Mouse (Mus musculus): ENCODE data around the gene Axl. TPM values are rescaled to one million over a fixed set of nuclear protein-coding genes. Genes with fewer than 3 reads are reported as not detected.

The Axl gene
- polyA plus RNA-seq, 1 experiment from 2014 or later, result 48.8 TPM

GRCm38 (mm10) chr7:25785752-25786151, 2.8 kb downstream of the Axl start:
- 70% methylated on average over 4 of the region's 4 CpGs for WGBS
- Histone ChIP-seq H3K4me1 (ENCODE audit: control insufficient read depth, insufficient read depth, low read length) (peaks cover 51% of the 10 kb centered on the region), H3K4me3 (ENCODE audit: low read length) (no peak overlapping the region), H3K36me3 (ENCODE audit: control insufficient read depth, insufficient read depth, low read length) (no peaks in the 10 kb centered on the region), H3K27ac (ENCODE audit: low read length) (peak overlapping the region; percentile 14; the same call in 1 of the 2 replicates), H3K4me2 (ENCODE audit: low read depth, low read length) (no peak overlapping the region), H3K27me3 (replicated peaks; ENCODE audit: control insufficient read depth, insufficient read depth, low read length) (no peaks in the 10 kb centered on the region), H3K9ac (ENCODE audit: low read depth, low read length) (peak overlapping the region; percentile 33; the same call in 1 of the 2 replicates), H3K9me3 (ENCODE audit: control insufficient read depth, low read length) (no peaks in the 10 kb centered on the region)
- ATAC-seq, result no peak

- Histone ChIP-seq H3K27me3 (replicated peaks; ENCODE audit: control insufficient read depth, insufficient read depth, low read length) (no peaks in the 10 kb centered on the region), H3K36me3 (ENCODE audit: control insufficient read depth, insufficient read depth, low read length) (no peaks in the 10 kb centered on the region), H3K9me3 (ENCODE audit: control insufficient read depth, low read length) (no peaks in the 10 kb centered on the region), H3K9ac (ENCODE audit: low read depth, low read length) (no peak overlapping the region), H3K4me3 (ENCODE audit: low read length) (no peak overlapping the region), H3K27ac (ENCODE audit: low read length) (no peak overlapping the region), H3K4me1 (ENCODE audit: control insufficient read depth, insufficient read depth, low read length) (peaks cover 45% of the 10 kb centered on the region), H3K4me2 (ENCODE audit: low read depth, low read length) (no peak overlapping the region)
- no peak for ATAC-seq
- WGBS, result 54% methylated on average over 1 of the region's 1 CpGs
Observed at GRCm38 (mm10) chr7:25784808-25785207, 3.7 kb downstream of the Axl start.

- ATAC-seq, result no peak
- H3K27ac ChIP-seq (ENCODE audit: low read length), result no peak overlapping the region
- H3K4me1 ChIP-seq (ENCODE audit: control insufficient read depth, insufficient read depth, low read length), result peaks cover 37% of the 10 kb centered on the region
Observed at GRCm38 (mm10) chr7:25783746-25784145, 4.8 kb downstream of the Axl start.

GRCm38 (mm10) chr7:25782744-25783143, 5.8 kb downstream of the Axl start:
- Histone ChIP-seq H3K36me3 (ENCODE audit: control insufficient read depth, insufficient read depth, low read length) (no peaks in the 10 kb centered on the region; the same call in none of the 2 replicates), H3K27ac (ENCODE audit: low read length) (peak overlapping the region; percentile 57), H3K4me2 (ENCODE audit: low read depth, low read length) (no peak overlapping the region), H3K4me3 (ENCODE audit: low read length) (no peak overlapping the region; the same call in 1 of the 2 replicates), H3K4me1 (ENCODE audit: control insufficient read depth, insufficient read depth, low read length) (peaks cover 35% of the 10 kb centered on the region), H3K27me3 (replicated peaks; ENCODE audit: control insufficient read depth, insufficient read depth, low read length) (no peaks in the 10 kb centered on the region), H3K9ac (ENCODE audit: low read depth, low read length) (no peak overlapping the region), H3K9me3 (ENCODE audit: control insufficient read depth, low read length) (no peaks in the 10 kb centered on the region)
- WGBS, result 61% methylated on average over 6 of the region's 6 CpGs
- no peak for ATAC-seq

More at GRCm38 (mm10) chr7:25783746-25784145, 4.8 kb downstream of the Axl start:
- WGBS, result 65% methylated on average over 8 of the region's 8 CpGs
- Histone ChIP-seq H3K9ac (ENCODE audit: low read depth, low read length) (no peak overlapping the region), H3K4me3 (ENCODE audit: low read length) (no peak overlapping the region), H3K36me3 (ENCODE audit: control insufficient read depth, insufficient read depth, low read length) (no peaks in the 10 kb centered on the region), H3K27me3 (replicated peaks; ENCODE audit: control insufficient read depth, insufficient read depth, low read length) (no peaks in the 10 kb centered on the region), H3K9me3 (ENCODE audit: control insufficient read depth, low read length) (no peaks in the 10 kb centered on the region), H3K4me2 (ENCODE audit: low read depth, low read length) (no peak overlapping the region)

GRCm38 (mm10) chr7:25781937-25782610, 6.4 kb downstream of the Axl start:
- no peaks in the 10 kb centered on the region; the same call in none of the 2 replicates for H3K36me3 ChIP-seq (ENCODE audit: control insufficient read depth, insufficient read depth, low read length)
- peak overlapping the region; percentile 62 for H3K9ac ChIP-seq (ENCODE audit: low read depth, low read length)
- H3K27me3 ChIP-seq (replicated peaks; ENCODE audit: control insufficient read depth, insufficient read depth, low read length), result no peaks in the 10 kb centered on the region
- H3K4me3 ChIP-seq (ENCODE audit: low read length), result peak overlapping the region; percentile 41
- H3K4me1 ChIP-seq (ENCODE audit: control insufficient read depth, insufficient read depth, low read length), result peaks cover 29% of the 10 kb centered on the region
- H3K9me3 ChIP-seq (ENCODE audit: control insufficient read depth, low read length), result no peaks in the 10 kb centered on the region
- WGBS, result 27% methylated on average over 11 of the region's 11 CpGs
- peak; percentile 68 for ATAC-seq
- H3K4me2 ChIP-seq (ENCODE audit: low read depth, low read length), result peak overlapping the region; percentile 66
- peak overlapping the region; percentile 80 for H3K27ac ChIP-seq (ENCODE audit: low read length)

GRCm38 (mm10) chr7:25781321-25781936, 7.1 kb downstream of the Axl start:
- H3K4me1 ChIP-seq (ENCODE audit: control insufficient read depth, insufficient read depth, low read length), result peaks cover 25% of the 10 kb centered on the region
- H3K4me2 ChIP-seq (ENCODE audit: low read depth, low read length), result peak overlapping the region; percentile 66
- no peaks in the 10 kb centered on the region for H3K27me3 ChIP-seq (replicated peaks; ENCODE audit: control insufficient read depth, insufficient read depth, low read length)
- H3K9ac ChIP-seq (ENCODE audit: low read depth, low read length), result peak overlapping the region; percentile 62
- H3K36me3 ChIP-seq (ENCODE audit: control insufficient read depth, insufficient read depth, low read length), result no peaks in the 10 kb centered on the region; the same call in none of the 2 replicates
- no peaks in the 10 kb centered on the region for H3K9me3 ChIP-seq (ENCODE audit: control insufficient read depth, low read length)
- 25% methylated on average over 33 of the region's 33 CpGs for WGBS
- peak overlapping the region; percentile 41 for H3K4me3 ChIP-seq (ENCODE audit: low read length)
- peak overlapping the region; percentile 80 for H3K27ac ChIP-seq (ENCODE audit: low read length)
- ATAC-seq, result peak; percentile 44

GRCm38 (mm10) chr7:25780753-25781152, 7.8 kb downstream of the Axl start:
- Histone ChIP-seq H3K9me3 (ENCODE audit: control insufficient read depth, low read length) (no peaks in the 10 kb centered on the region), H3K9ac (ENCODE audit: low read depth, low read length) (no peak overlapping the region), H3K4me3 (ENCODE audit: low read length) (no peak overlapping the region), H3K4me2 (ENCODE audit: low read depth, low read length) (no peak overlapping the region), H3K36me3 (ENCODE audit: control insufficient read depth, insufficient read depth, low read length) (no peaks in the 10 kb centered on the region; the same call in none of the 2 replicates), H3K27ac (ENCODE audit: low read length) (peak overlapping the region; percentile 80; the same call in 1 of the 2 replicates), H3K4me1 (ENCODE audit: control insufficient read depth, insufficient read depth, low read length) (peaks cover 22% of the 10 kb centered on the region), H3K27me3 (replicated peaks; ENCODE audit: control insufficient read depth, insufficient read depth, low read length) (no peaks in the 10 kb centered on the region)
- ATAC-seq, result no peak
- WGBS, result 58% methylated on average over 4 of the region's 4 CpGs

- H3K9ac ChIP-seq (ENCODE audit: low read depth, low read length), result no peak overlapping the region
- ATAC-seq, result no peak
- peaks cover 21% of the 10 kb centered on the region for H3K4me1 ChIP-seq (ENCODE audit: control insufficient read depth, insufficient read depth, low read length)
- no peaks in the 10 kb centered on the region for H3K27me3 ChIP-seq (replicated peaks; ENCODE audit: control insufficient read depth, insufficient read depth, low read length)
- H3K4me2 ChIP-seq (ENCODE audit: low read depth, low read length), result no peak overlapping the region
- WGBS, result 90% methylated on average over 5 of the region's 5 CpGs
- H3K36me3 ChIP-seq (ENCODE audit: control insufficient read depth, insufficient read depth, low read length), result no peaks in the 10 kb centered on the region; the same call in none of the 2 replicates
- no peak overlapping the region for H3K27ac ChIP-seq (ENCODE audit: low read length)
- H3K4me3 ChIP-seq (ENCODE audit: low read length), result no peak overlapping the region
- no peaks in the 10 kb centered on the region for H3K9me3 ChIP-seq (ENCODE audit: control insufficient read depth, low read length)
Observed at GRCm38 (mm10) chr7:25780021-25780420, 8.5 kb downstream of the Axl start.

- no peaks in the 10 kb centered on the region for H3K9me3 ChIP-seq (ENCODE audit: control insufficient read depth, low read length)
- no peaks in the 10 kb centered on the region for H3K27me3 ChIP-seq (replicated peaks; ENCODE audit: control insufficient read depth, insufficient read depth, low read length)
- H3K27ac ChIP-seq (ENCODE audit: low read length), result no peak overlapping the region
- H3K4me1 ChIP-seq (ENCODE audit: control insufficient read depth, insufficient read depth, low read length), result no peaks in the 10 kb centered on the region
- no peak overlapping the region for H3K4me3 ChIP-seq (ENCODE audit: low read length)
- no peak overlapping the region for H3K4me2 ChIP-seq (ENCODE audit: low read depth, low read length)
- H3K9ac ChIP-seq (ENCODE audit: low read depth, low read length), result no peak overlapping the region
- no peak for ATAC-seq
- peaks cover 11% of the 10 kb centered on the region for H3K36me3 ChIP-seq (ENCODE audit: control insufficient read depth, insufficient read depth, low read length)
- WGBS, result 86% methylated on average over 5 of the region's 5 CpGs
Observed at GRCm38 (mm10) chr7:25768229-25768628, 20.3 kb downstream of the Axl start.
